Mouse (Mus musculus) limb, embryonic 14.5 days (tissue): ENCODE results near the gene Gpr137. TPM values are rescaled to one million over a fixed set of nuclear protein-coding genes. Genes with fewer than 3 reads are reported as not detected.

Source experiments
- ATAC-seq: fragments of 200-750 bp; cut with Nextera tagmentation; 2 replicates; pipeline ENCODE4 v1.8.0; 2017; ENCODE audit warnings: low read depth, moderate number of reproducible peaks, moderate TSS enrichment; ENCODE audit not compliant: low FRiP score
- DNase-seq: peaks from one replicate; pipeline ENCODE4 v3.0.0-alpha.2; 2015; ENCODE audit warnings: low spot score
- H3K27ac ChIP-seq: fragments of 300-500 bp; sonication (generic); replicated peaks from 2 replicates; pipeline ENCODE4 v1.5.1; 2014; ENCODE audit warnings: low read depth, mild to moderate bottlenecking, low read length, moderate library complexity, mixed read lengths
- H3K27me3 ChIP-seq: fragments of 300-500 bp; sonication (generic); 2 replicates; pipeline ENCODE4 v1.6.1; 2014; ENCODE audit warnings: low read length, mixed read lengths; ENCODE audit not compliant: control insufficient read depth, insufficient read depth
- H3K36me3 ChIP-seq: fragments of 300-500 bp; sonication (generic); 2 replicates; pipeline ENCODE4 v1.6.1; 2014; ENCODE audit warnings: mild to moderate bottlenecking, low read length, moderate library complexity, mixed read lengths; ENCODE audit not compliant: control insufficient read depth, insufficient read depth
- H3K4me1 ChIP-seq: fragments of 300-500 bp; sonication (generic); 2 replicates; pipeline ENCODE4 v1.6.1; 2014; ENCODE audit warnings: antibody characterized with exemption, low read length, mixed read lengths; ENCODE audit not compliant: control insufficient read depth, insufficient read depth
- H3K4me2 ChIP-seq: fragments of 300-500 bp; sonication (generic); replicated peaks from 2 replicates; pipeline ENCODE4 v1.6.1; 2014; ENCODE audit warnings: low read depth, mild to moderate bottlenecking, low read length, moderate library complexity; ENCODE audit not compliant: severe bottlenecking
- H3K4me3 ChIP-seq: fragments of 300-500 bp; sonication (generic); replicated peaks from 2 replicates; pipeline ENCODE4 v1.5.1; 2014; ENCODE audit warnings: low read length
- H3K9ac ChIP-seq: fragments of 300-500 bp; sonication (generic); 2 replicates; pipeline ENCODE4 v1.6.1; 2014; ENCODE audit warnings: mild to moderate bottlenecking, low read depth, low read length, moderate library complexity; ENCODE audit not compliant: severe bottlenecking
- H3K9me3 ChIP-seq: fragments of 300-500 bp; sonication (generic); 2 replicates; pipeline ENCODE4 v1.6.1; 2016; ENCODE audit warnings: low read length; ENCODE audit not compliant: control insufficient read depth
- POLR2A ChIP-seq: fragments of 200-500 bp; IDR thresholded peaks from 2 replicates; pipeline ENCODE4 v1.8.0; 2012; ENCODE audit warnings: inconsistent platforms, mild to moderate bottlenecking, moderate library complexity, borderline replicate concordance; ENCODE audit not compliant: insufficient read depth, insufficient read length; ENCODE audit errors: extremely low read depth
- WGBS: fragments of 180-500 bp; shearing (Covaris S2); extraction: QIAGEN DNeasy Blood & Tissue Kit; methylation state at CpG from one replicate; pipeline ENCODE4 v1.1.7; 2014; 5-methylcytosine and 5-hydroxymethylcytosine counted together
- polyA plus RNA-seq, 2 experiments: library from polyadenylated mRNA; depleted of rRNA in 1 of 2; stranded (reverse) in 1 of 2; unstranded in 1 of 2; fragments of >200 nt; fragmentation: Nextera tagmentation in 1 of 2; extraction: Ambion mirVana in 1 of 2; gene quantifications; 2 replicates each; pipeline versions ENCODE4 v1.2.1 to v1.2.3; 2012 to 2014

Gene Gpr137
- polyA plus RNA-seq, 2 experiments: 28.5 to 56.8 TPM

- no peaks in the 10 kb centered on the region for H3K9me3 ChIP-seq
- no peak for DNase-seq
- no peak overlapping the region; the same call in 1 of the 2 replicates for H3K4me3 ChIP-seq
- no peak overlapping the region for H3K9ac ChIP-seq
- WGBS: 70% methylated on average over 6 of the region's 6 CpGs
- H3K27me3 ChIP-seq: peaks cover 53% of the 10 kb centered on the region
- TF ChIP-seq POLR2A: no peak
- no peak overlapping the region for H3K27ac ChIP-seq
- H3K36me3 ChIP-seq: no peaks in the 10 kb centered on the region
- H3K4me1 ChIP-seq: peaks cover 17% of the 10 kb centered on the region; the same call in 1 of the 2 replicates
- no peak overlapping the region for H3K4me2 ChIP-seq
- ATAC-seq: no peak
Observed at GRCm38 (mm10) chr19:6922901-6923735, 19.2 kb downstream of the Gpr137 start.

- H3K36me3 ChIP-seq: no peaks in the 10 kb centered on the region
- WGBS: under 1% methylated on average over 65 of the region's 66 CpGs
- peak within 1 kb of the TSS; percentile 93 for H3K4me2 ChIP-seq
- H3K9me3 ChIP-seq: no peaks in the 10 kb centered on the region
- ATAC-seq (peak; percentile 95), DNase-seq (peak; percentile 99)
- peaks cover 41% of the 10 kb centered on the region for H3K27me3 ChIP-seq
- peak within 1 kb of the TSS; percentile 68 for H3K9ac ChIP-seq
- H3K4me1 ChIP-seq: peaks cover 17% of the 10 kb centered on the region; the same call in 1 of the 2 replicates
- H3K27ac ChIP-seq: 0 out of 2 replicates have a peak within 1 kb of the TSS, but pooled peaks have one; percentile 33
- TF ChIP-seq POLR2A: no peak
- peak within 1 kb of the TSS; percentile 72 for H3K4me3 ChIP-seq
Observed at GRCm38 (mm10) chr19:6921647-6922567, 20.4 kb downstream of the Gpr137 start, which contains the start of gene Esrra. Esrra (minus strand) TSS chr19:6921813.

GRCm38 (mm10) chr19:6920741-6921636 lies 21.3 kb downstream of the Gpr137 start:
- 0 out of 2 replicates have a peak overlapping the region, but pooled peaks have one; percentile 33 for H3K27ac ChIP-seq
- H3K4me1 ChIP-seq: peaks cover 17% of the 10 kb centered on the region; the same call in 1 of the 2 replicates
- H3K36me3 ChIP-seq: no peaks in the 10 kb centered on the region
- H3K4me2 ChIP-seq: peak overlapping the region; percentile 93
- 1% methylated on average over 27 of the region's 48 CpGs for WGBS
- peak overlapping the region; percentile 72 for H3K4me3 ChIP-seq
- H3K9me3 ChIP-seq: no peaks in the 10 kb centered on the region
- peaks cover 32% of the 10 kb centered on the region for H3K27me3 ChIP-seq
- DNase-seq: peak; percentile 32
- H3K9ac ChIP-seq: peak overlapping the region; percentile 68
- ATAC-seq: no peak; the same call in 1 of the 2 replicates
- no peak for TF ChIP-seq POLR2A

- no peak for TF ChIP-seq POLR2A
- H3K4me3 ChIP-seq: peak overlapping the region; percentile 72
- peaks cover 23% of the 10 kb centered on the region for H3K27me3 ChIP-seq
- no peak for ATAC-seq
- 44% methylated on average over 7 of the region's 8 CpGs for WGBS
- H3K4me2 ChIP-seq: peak overlapping the region; percentile 93
- peaks cover 17% of the 10 kb centered on the region; the same call in 1 of the 2 replicates for H3K4me1 ChIP-seq
- no peak for DNase-seq
- no peak overlapping the region for H3K27ac ChIP-seq
- no peaks in the 10 kb centered on the region for H3K9me3 ChIP-seq
- H3K36me3 ChIP-seq: no peaks in the 10 kb centered on the region
- no peak overlapping the region for H3K9ac ChIP-seq
Observed at GRCm38 (mm10) chr19:6919876-6920740, 22.2 kb downstream of the Gpr137 start.
